Mouse (Mus musculus) induced T-regulatory cell, adult 2 months (primary cell): ENCODE results near the gene Tcf23.
"Not testable (repeated sequence)": the region's sequence is repeated elsewhere in the genome, so short reads cannot be mapped to it uniquely, and the experiment has no call there.

Experiments
- DNase-seq: peaks from one replicate; pipeline ENCODE4 v3.0.0-alpha.2; 2012; ENCODE audit warnings: low read depth

The Tcf23 gene

GRCm38 (mm10) chr5:30999324-30999723 lies 30.9 kb downstream of the Tcf23 start:
- DNase-seq = no peak

GRCm38 (mm10) chr5:31000122-31000521 lies 31.7 kb downstream of the Tcf23 start:
- DNase-seq = no peak

GRCm38 (mm10) chr5:31000993-31001392 lies 32.5 kb downstream of the Tcf23 start:
- DNase-seq = no peak

GRCm38 (mm10) chr5:31001560-31001959 lies 33.1 kb downstream of the Tcf23 start:
- DNase-seq = peak; percentile 47

- peak; percentile 96 for DNase-seq
These were observed 35.7 kb downstream of the Tcf23 start for GRCm38 (mm10) chr5:31004184-31004583.

- peak; percentile 80 for DNase-seq
These were observed 44.3 kb downstream of the Tcf23 start for GRCm38 (mm10) chr5:31012737-31013136.

GRCm38 (mm10) chr5:31015913-31016312 lies 47.5 kb downstream of the Tcf23 start:
- no peak for DNase-seq

GRCm38 (mm10) chr5:31021790-31022189 lies 53.3 kb downstream of the Tcf23 start:
- not testable (repeated sequence) for DNase-seq

- no peak for DNase-seq
These were observed 54.2 kb downstream of the Tcf23 start for GRCm38 (mm10) chr5:31022690-31023089.

GRCm38 (mm10) chr5:31023254-31023653 lies 54.8 kb downstream of the Tcf23 start:
- no peak for DNase-seq

- DNase-seq = no peak
These were observed 56.2 kb downstream of the Tcf23 start for GRCm38 (mm10) chr5:31024641-31025040.
